Mouse (Mus musculus) bone marrow, adult 2 months (tissue): ENCODE measurements around the gene Ripk4. TPM values are rescaled to one million over a fixed set of nuclear protein-coding genes. Genes with fewer than 3 reads are reported as not detected.

Experiments used
- H3K27ac ChIP-seq: fragments of 200-500 bp; 2 replicates; pipeline ENCODE4 v1.5.1; 2012; ENCODE audit warnings: low read depth, mild to moderate bottlenecking, control low read depth, inconsistent platforms, low read length; ENCODE audit not compliant: control insufficient read depth, poor library complexity, insufficient read depth
- H3K4me1 ChIP-seq: fragments of 200-500 bp; 2 replicates; pipeline ENCODE4 v1.6.1; 2011; ENCODE audit warnings: low read length; ENCODE audit not compliant: control insufficient read depth, insufficient read depth
- H3K4me3 ChIP-seq: fragments of 200-500 bp; replicated peaks from 2 replicates; pipeline ENCODE3; 2011; ENCODE audit warnings: mild to moderate bottlenecking, low read depth, low read length, control low read depth; ENCODE audit not compliant: control insufficient read depth
- CTCF ChIP-seq: fragments of 200-500 bp; IDR thresholded peaks from 2 replicates; pipeline ENCODE4 v1.5.1; 2011; ENCODE audit warnings: low read length, control low read depth; ENCODE audit not compliant: control insufficient read depth, insufficient read depth
- POLR2A ChIP-seq: fragments of 200-500 bp; IDR thresholded peaks from 2 replicates; pipeline ENCODE4 v1.6.1; 2011; ENCODE audit warnings: low read depth, mild to moderate bottlenecking, control low read depth, low read length, borderline replicate concordance; ENCODE audit not compliant: control insufficient read depth
- WGBS: fragments of 180-500 bp; shearing (Covaris S2); methylation state at CpG from one replicate; pipeline ENCODE4 v1.1.7; 2018; 5-methylcytosine and 5-hydroxymethylcytosine counted together
- polyA plus RNA-seq: library from polyadenylated mRNA; stranded (reverse); fragments of >200 nt; gene quantifications from 2 replicates; pipeline ENCODE4 v1.2.4, GENCODE M21; 2011; ENCODE audit warnings: low replicate concordance; ENCODE audit not compliant: missing spikeins, insufficient read depth, insufficient read length

The Ripk4 gene
- polyA plus RNA-seq, 1 experiment: not detected

DNA sequence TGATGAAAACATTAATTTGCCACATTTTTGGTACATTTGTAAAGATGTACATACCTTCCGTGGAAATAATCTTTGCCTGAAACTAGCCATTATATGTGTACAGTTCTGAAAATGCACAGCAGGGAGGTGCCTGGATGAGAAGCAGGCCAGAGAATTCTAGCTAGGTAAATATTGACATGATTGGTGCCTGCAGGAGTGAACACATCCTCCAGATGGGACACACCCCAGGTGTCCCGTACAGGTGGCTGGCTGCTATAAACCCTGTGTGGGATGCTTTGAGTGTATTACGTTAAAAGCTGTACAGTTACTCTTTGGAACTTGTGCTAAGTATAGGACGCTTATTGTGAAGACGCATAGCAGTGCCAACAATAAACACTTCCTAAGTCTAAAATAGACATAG lies 19.5 kb upstream of the Ripk4 start:
- Histone ChIP-seq H3K27ac (no peak overlapping the region), H3K4me3 (no peak overlapping the region)
- no peak for TF ChIP-seq CTCF
- no peak for TF ChIP-seq POLR2A

GRCm38 (mm10) chr16:97778353-97779025 lies 14.9 kb upstream of the Ripk4 start:
- TF ChIP-seq POLR2A (no peak), CTCF (peak; percentile 61)
- 44% methylated on average over 15 of the region's 15 CpGs for WGBS
- H3K4me1 ChIP-seq: no peaks in the 10 kb centered on the region
- H3K4me3 ChIP-seq: no peak overlapping the region
- no peak overlapping the region for H3K27ac ChIP-seq

More for the DNA sequence above, 19.5 kb upstream of the Ripk4 start:
- 90% methylated on average over 5 of the region's 5 CpGs for WGBS
- no peaks in the 10 kb centered on the region for H3K4me1 ChIP-seq

GRCm38 (mm10) chr16:97766501-97766900 lies 2.9 kb upstream of the Ripk4 start:
- Histone ChIP-seq H3K4me1 (no peaks in the 10 kb centered on the region; the same call in 1 of the 2 replicates), H3K27ac (no peak overlapping the region), H3K4me3 (no peak overlapping the region)
- no peak for TF ChIP-seq CTCF
- TF ChIP-seq POLR2A: no peak
- WGBS: 42% methylated on average over 3 of the region's 3 CpGs

- Histone ChIP-seq H3K4me1 (no peaks in the 10 kb centered on the region; the same call in 1 of the 2 replicates), H3K27ac (no peak overlapping the region), H3K4me3 (no peak overlapping the region)
- WGBS: 57% methylated on average over 2 of the region's 2 CpGs
- no peak for TF ChIP-seq POLR2A
- TF ChIP-seq CTCF: no peak
Observed at GRCm38 (mm10) chr16:97764626-97765025, 1.0 kb upstream of the Ripk4 start.

- no peak overlapping the region for H3K27ac ChIP-seq
- H3K4me1 ChIP-seq: no peaks in the 10 kb centered on the region; the same call in 1 of the 2 replicates
- WGBS: 15% methylated on average over 13 of the region's 13 CpGs
- TF ChIP-seq CTCF (no peak), POLR2A (no peak)
- H3K4me3 ChIP-seq: no peak overlapping the region
Observed at GRCm38 (mm10) chr16:97763990-97764340, 378 bp upstream of the Ripk4 start.

- Histone ChIP-seq H3K4me1 (no peaks in the 10 kb centered on the region; the same call in 1 of the 2 replicates), H3K4me3 (no peak overlapping the region), H3K27ac (no peak overlapping the region)
- TF ChIP-seq CTCF (no peak), POLR2A (no peak)
- WGBS: 79% methylated on average over 2 of the region's 2 CpGs
Observed at GRCm38 (mm10) chr16:97761782-97762181, 1.8 kb downstream of the Ripk4 start.

- TF ChIP-seq POLR2A (no peak), CTCF (no peak)
Observed at GRCm38 (mm10) chr16:97759681-97760080, 3.9 kb downstream of the Ripk4 start.

GRCm38 (mm10) chr16:97758288-97758687 lies 5.3 kb downstream of the Ripk4 start:
- Histone ChIP-seq H3K27ac (no peak overlapping the region), H3K4me1 (no peaks in the 10 kb centered on the region), H3K4me3 (no peak overlapping the region)
- no peak for TF ChIP-seq CTCF
- no peak for TF ChIP-seq POLR2A
- WGBS: 92% methylated on average over 2 of the region's 2 CpGs

More at GRCm38 (mm10) chr16:97759681-97760080, 3.9 kb downstream of the Ripk4 start:
- Histone ChIP-seq H3K4me1 (no peaks in the 10 kb centered on the region; the same call in 1 of the 2 replicates), H3K4me3 (no peak overlapping the region), H3K27ac (no peak overlapping the region)
- WGBS: 79% methylated on average over 3 of the region's 3 CpGs
